Mouse (Mus musculus): ENCODE measurements around the gene Nipsnap2. TPM values are rescaled to one million over a fixed set of nuclear protein-coding genes. Genes with fewer than 3 reads are reported as not detected.
"Not testable (repeated sequence)": the region's sequence is repeated elsewhere in the genome, so short reads cannot be mapped to it uniquely, and the experiment has no call there.

Nipsnap2 gene
- polyA plus RNA-seq, 1 experiment from 2014 or later, result 82.0 TPM

DNA sequence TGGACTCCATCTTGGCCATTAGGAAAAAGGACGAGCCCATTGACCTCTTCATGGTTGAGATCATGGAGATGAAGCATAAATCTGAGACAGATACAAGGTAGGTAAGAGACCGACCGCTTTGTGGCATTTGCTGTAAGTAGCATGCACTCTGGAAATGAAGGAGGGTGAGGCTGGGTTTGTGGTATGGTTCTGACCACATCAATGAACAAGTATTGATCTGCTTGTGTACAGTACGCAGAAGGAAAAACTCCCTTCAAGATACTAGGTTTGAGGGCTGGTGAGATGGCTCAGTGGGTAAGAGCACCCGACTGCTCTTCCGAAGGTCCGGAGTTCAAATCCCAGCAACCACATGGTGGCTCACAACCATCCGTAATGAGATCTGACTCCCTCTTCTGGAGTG lies 65.7 kb downstream of the Nipsnap2 start:
- H3K4me2 ChIP-seq; H3K4me3 ChIP-seq; H3K27me3 ChIP-seq (replicated peaks); H3K27ac ChIP-seq; ATAC-seq (replicated peaks); H3K9ac ChIP-seq; H3K9me3 ChIP-seq: not testable (repeated sequence)
- peaks cover 25% of the 10 kb centered on the region for H3K4me1 ChIP-seq
- 92% methylated on average over 7 of the region's 8 CpGs for WGBS
- peaks cover 50% of the 10 kb centered on the region for H3K36me3 ChIP-seq (replicated peaks)

Other genes starting within 250 kb of the Nipsnap2 start
- 57.6 and 60.0 TPM in 2 replicates for gene Sfswap, start 223.8 kb upstream of the Nipsnap2 start, polyA plus RNA-seq (2015; fragmentation: Nextera tagmentation; extraction: Ambion mirVana)
- gene Mmp17, start 140.9 kb upstream of the Nipsnap2 start, polyA plus RNA-seq (2015; fragmentation: Nextera tagmentation; extraction: Ambion mirVana), result 13.2 and 14.5 TPM in 2 replicates
- gene Zfp11, start 55.0 kb upstream of the Nipsnap2 start, polyA plus RNA-seq (2015; fragmentation: Nextera tagmentation; extraction: Ambion mirVana), result 8.5 and 8.6 TPM in 2 replicates
- not detected in 2 replicates for gene Sept14, start 16.6 kb upstream of the Nipsnap2 start, polyA plus RNA-seq (2015; fragmentation: Nextera tagmentation; extraction: Ambion mirVana)
- 161 and 167 TPM in 2 replicates for gene Mrps17, start 9.6 kb upstream of the Nipsnap2 start, polyA plus RNA-seq (2015; fragmentation: Nextera tagmentation; extraction: Ambion mirVana)
- gene Psph, start 62.4 kb downstream of the Nipsnap2 start, polyA plus RNA-seq (2015; fragmentation: Nextera tagmentation; extraction: Ambion mirVana), result 24.0 and 35.1 TPM in 2 replicates
- gene Sumf2, start 121.9 kb downstream of the Nipsnap2 start, polyA plus RNA-seq (2015; fragmentation: Nextera tagmentation; extraction: Ambion mirVana), result 23.1 and 28.4 TPM in 2 replicates
- 674 and 719 TPM in 2 replicates for gene Chchd2, start 162.4 kb downstream of the Nipsnap2 start, polyA plus RNA-seq (2015; fragmentation: Nextera tagmentation; extraction: Ambion mirVana)
- gene Zbed5, start 170.7 kb downstream of the Nipsnap2 start, polyA plus RNA-seq (2015; fragmentation: Nextera tagmentation; extraction: Ambion mirVana), result 16.6 and 17.3 TPM in 2 replicates
- 0.40 and 0.56 TPM in 2 replicates for gene Phkg1, start 173.5 kb downstream of the Nipsnap2 start, polyA plus RNA-seq (2015; fragmentation: Nextera tagmentation; extraction: Ambion mirVana)
- 3.9 and 5.9 TPM in 2 replicates for gene Nupr1l, start 183.5 kb downstream of the Nipsnap2 start, polyA plus RNA-seq (2015; fragmentation: Nextera tagmentation; extraction: Ambion mirVana)
- 31.9 and 32.8 TPM in 2 replicates for gene Vkorc1l1, start 216.9 kb downstream of the Nipsnap2 start, polyA plus RNA-seq (2015; fragmentation: Nextera tagmentation; extraction: Ambion mirVana)